Mouse (Mus musculus) fibroblast of lung, adult 2 months (primary cell): ENCODE measurements at regions not wholly inside any gene's neighbourhood (a gene's known extent, or its start where the extent isn't known, plus 50 kb on each side); places are given as distances from the start of the nearest gene placed in this dataset.

ENCODE experiments used
- DNase-seq: peaks from one replicate; pipeline ENCODE4 v3.0.0-alpha.2; 2011; ENCODE audit warnings: low read depth

DNA sequence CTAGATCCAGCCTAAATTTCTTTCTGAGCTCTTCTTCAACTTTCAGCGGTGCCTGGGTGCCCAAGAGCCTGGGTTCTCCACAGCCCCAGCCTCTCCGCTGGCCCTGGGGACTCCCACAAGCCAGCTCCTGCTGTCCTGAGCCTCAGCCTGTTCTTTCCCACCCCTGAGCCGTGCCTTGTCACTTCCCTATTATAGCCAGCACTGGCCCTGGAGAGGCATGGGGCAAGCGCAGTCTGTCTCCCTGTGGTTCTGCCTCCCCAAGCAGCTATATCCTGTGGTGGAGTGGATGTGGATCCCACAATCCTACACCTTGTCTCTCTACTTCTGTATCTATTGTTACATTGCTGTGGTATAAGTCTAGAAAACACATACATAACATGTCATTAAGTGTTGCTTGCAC, 128.6 kb upstream of the Hgf start:
- DNase-seq, result no peak

- DNase-seq, result no peak
Measured at GRCm38 (mm10) chr5:16425302-16425701, 128.0 kb upstream of the Hgf start.

GRCm38 (mm10) chr5:16426306-16426705, 127.0 kb upstream of the Hgf start:
- DNase-seq, result no peak

GRCm38 (mm10) chr5:16434586-16434985, 118.7 kb upstream of the Hgf start:
- no peak for DNase-seq

- no peak for DNase-seq
Measured at GRCm38 (mm10) chr5:16445056-16445455, 108.2 kb upstream of the Hgf start.

DNA sequence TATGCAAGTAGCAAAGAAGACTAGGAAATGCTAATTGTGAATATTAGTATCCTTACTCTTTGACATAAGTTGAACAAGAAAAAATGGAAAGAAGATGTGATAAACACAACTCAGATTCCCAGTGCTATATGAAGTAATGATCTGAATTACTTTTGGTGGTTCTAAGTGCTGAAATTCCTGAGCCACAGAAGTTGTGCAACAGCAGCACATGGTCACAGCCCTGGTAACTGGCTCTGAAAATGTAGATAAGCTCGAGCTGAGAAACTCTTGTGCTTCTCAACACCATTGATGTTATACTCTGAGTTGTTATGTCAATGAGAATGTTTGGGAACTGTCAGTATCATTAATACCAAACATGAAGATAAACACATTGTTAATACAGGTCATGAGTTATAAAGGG, 106.3 kb upstream of the Hgf start:
- no peak for DNase-seq

DNA sequence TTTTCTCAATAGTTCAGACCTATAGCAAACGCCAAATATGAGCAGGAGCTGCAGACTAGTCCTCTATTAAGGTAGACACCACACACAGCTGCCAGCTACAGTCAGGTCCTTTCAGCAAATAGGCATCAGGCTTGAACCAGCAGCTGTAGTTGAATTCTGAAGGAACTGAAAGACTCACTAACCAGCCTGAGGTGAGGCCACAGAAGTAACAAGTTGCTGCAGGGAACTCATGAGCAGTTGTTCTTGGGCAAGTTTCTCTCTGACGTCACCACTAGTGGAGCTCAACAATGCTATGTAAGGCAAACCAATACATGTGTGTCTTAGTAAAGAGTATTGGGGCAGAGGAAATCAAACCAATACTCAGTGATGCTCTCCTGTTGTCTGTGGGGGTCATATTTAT, 91.5 kb upstream of the Hgf start:
- DNase-seq, result no peak

GRCm38 (mm10) chr5:16466266-16466665, 87.0 kb upstream of the Hgf start:
- DNase-seq, result no peak

DNA sequence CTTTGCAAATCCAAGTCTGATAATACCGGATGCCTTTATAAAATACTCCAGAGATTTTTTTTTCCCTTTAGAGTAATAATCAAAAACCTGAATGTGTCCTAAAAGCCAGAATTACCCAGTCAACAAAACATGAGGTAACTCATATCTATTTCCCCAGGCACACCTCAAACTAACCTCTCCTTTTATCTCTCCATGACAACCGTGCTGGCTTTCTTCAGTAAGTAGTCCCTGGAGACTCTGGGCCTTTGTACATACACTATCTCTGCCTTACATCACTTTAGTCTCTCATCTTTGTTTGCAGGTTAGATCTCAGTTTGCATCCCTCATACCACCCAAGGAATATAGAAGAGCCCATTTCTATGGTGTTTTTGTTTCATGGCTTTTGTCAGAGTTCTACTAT, 84.7 kb upstream of the Hgf start:
- no peak for DNase-seq

DNA sequence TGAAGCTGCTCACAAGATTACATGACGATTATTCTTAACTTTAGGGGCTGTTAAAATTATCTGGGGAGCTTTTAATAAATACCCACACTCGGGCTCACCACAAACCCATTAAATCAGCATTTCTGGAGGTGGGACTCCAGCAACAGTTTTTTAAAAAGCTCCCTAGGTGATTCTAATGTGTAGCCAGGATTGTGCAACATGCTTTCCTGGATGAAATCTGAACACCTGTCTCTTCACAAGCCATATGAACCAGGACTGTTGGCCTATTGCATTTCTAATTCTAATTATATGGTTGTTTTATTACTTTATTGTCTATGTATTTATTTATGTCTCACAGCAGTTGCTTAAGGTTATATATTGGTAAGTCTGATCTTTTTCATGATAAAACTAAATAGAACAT, 84.1 kb upstream of the Hgf start:
- no peak for DNase-seq

DNA sequence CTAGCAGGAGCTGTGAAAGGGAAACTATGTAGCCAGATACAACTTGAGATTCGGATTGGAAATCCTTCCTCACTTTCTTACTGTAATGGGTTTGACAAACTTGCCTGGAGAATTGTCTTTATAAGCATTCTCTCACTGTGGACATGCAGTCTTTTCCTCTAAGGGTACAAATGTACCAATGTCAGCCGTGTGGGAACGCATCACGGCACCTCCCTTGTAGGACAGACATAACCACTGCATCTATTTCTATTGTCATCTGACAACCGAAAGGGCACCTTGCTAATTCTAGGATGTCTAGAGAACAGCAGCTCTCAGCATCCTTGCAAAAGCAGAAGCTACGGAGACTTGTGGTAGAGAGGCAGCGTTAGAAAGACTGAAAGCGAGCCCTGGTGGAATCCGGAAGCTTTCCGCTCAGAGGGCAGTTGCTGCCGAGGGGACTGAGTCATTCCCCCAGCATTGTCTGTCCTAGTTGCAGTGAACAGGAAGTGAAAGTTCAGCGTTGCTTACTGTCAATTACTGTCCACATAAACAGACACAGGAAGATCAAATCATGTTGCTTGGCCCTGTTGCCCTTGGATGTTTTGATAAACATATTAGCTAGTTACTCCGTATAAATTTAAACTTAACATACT, 83.5 kb upstream of the Hgf start:
- peak; percentile 38 for DNase-seq

DNA sequence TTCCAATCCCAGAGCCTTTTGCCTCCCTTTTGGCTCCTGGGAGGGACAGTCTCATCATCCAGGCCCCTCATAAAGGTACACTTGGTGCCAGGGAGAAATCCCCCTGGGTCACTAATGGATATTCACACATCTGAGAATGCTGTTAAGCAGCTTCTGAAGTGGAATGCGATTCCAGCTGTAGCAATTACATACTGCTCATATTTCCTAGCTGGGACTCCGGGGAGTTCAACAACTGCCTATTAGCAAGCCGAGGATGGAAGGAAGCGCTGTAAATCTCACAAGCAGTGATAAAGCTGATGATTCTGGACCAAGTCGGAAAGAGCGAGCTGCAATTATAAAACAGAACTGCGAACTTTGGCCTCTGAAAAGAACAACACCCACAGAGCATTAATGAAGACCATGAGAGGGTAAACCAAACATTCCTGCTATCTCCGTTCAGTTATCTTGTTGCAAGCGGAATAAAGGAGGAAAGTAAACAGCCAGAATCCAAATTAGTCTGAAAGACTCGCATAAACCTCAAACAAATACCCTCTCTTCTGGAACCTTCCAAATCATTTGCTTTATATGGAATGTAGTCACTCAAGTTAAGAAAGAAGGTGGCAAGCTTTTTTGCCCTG, 82.8 kb upstream of the Hgf start:
- DNase-seq, result no peak

DNA sequence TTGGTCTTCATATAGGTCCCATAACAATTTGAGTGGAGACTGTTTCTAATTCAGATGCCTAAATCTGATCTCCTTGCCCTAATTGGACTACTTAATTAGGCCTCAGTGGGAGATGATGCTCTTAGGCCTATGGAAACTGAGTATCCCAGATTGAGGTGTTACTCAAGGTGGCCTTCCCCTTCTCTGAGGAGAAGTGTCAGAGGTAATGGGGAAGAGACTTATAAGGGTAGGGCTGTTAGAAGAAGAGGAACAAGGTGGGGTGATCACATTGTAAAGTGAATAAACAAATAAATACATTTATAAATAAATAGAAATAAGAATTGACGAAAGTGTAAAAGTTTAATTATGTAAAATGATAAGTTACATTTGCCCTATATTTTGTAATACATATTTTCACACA, 65.3 kb upstream of the Hgf start:
- no peak for DNase-seq

DNA sequence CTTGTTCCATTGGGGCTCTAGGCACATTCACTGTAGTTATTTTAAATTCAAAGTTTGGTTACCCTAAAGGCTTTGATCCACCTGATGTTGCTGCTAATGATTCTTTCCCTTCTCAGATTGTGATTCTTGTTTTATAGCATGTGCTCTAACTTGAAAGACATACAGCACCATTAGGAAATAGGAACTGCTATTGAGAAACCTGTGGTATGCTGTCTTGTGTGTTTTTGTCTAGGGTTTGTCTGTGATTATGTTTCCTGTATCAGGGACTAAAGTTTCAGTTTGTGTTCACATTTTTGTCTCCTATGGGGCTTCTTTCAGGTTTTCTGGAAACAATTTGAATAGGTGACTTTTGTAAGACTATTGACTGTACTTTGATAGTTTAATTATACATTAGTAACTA, 63.5 kb upstream of the Hgf start:
- no peak for DNase-seq

DNA sequence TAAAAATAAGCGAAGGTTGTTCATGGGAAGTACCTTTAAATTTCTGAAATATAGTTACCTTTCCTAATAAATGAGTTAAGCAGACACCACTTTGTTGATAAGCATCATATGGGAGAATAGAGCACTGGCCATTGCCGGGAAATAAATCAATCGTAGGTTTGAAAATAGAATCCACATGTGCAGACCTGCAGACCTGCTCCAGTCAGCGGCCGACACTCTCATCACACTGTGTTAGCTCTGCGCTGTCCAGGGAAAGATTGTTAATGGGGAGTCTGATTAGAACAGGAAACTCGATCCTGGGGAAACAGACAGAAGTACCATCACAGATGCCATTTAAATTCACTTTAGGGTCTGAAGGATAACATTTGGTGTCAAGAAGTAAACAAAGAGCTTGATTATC, 53.4 kb upstream of the Hgf start:
- DNase-seq, result no peak
